Mouse (Mus musculus) cerebellum, adult (tissue): ENCODE results near the gene Ubap2.

ENCODE experiments used
- ATAC-seq: cut with Nextera tagmentation; 2 replicates; pipeline ENCODE4 v1.9.2; 2017; ENCODE audit warnings: mild to moderate bottlenecking, moderate library complexity, mixed read lengths; ENCODE audit not compliant: insufficient number of reproducible peaks, low FRiP score, low TSS enrichment

Ubap2 gene

GRCm38 (mm10) chr4:41268133-41268532 lies 6.8 kb downstream of the Ubap2 start:
- ATAC-seq = no peak

- ATAC-seq = no peak
Observed at GRCm38 (mm10) chr4:41266350-41266749, 8.6 kb downstream of the Ubap2 start.

- no peak for ATAC-seq
Observed at GRCm38 (mm10) chr4:41260691-41261090, 14.3 kb downstream of the Ubap2 start.

GRCm38 (mm10) chr4:41259019-41259418 lies 15.9 kb downstream of the Ubap2 start:
- no peak for ATAC-seq

GRCm38 (mm10) chr4:41257752-41258151 lies 17.2 kb downstream of the Ubap2 start:
- ATAC-seq = no peak

GRCm38 (mm10) chr4:41255564-41256210 lies 19.3 kb downstream of the Ubap2 start:
- no peak for ATAC-seq

GRCm38 (mm10) chr4:41253756-41254155 lies 21.2 kb downstream of the Ubap2 start:
- no peak for ATAC-seq

- ATAC-seq = no peak
Observed at GRCm38 (mm10) chr4:41245408-41245807, 29.5 kb downstream of the Ubap2 start.

GRCm38 (mm10) chr4:41240916-41241315 lies 34.0 kb downstream of the Ubap2 start:
- ATAC-seq = no peak

GRCm38 (mm10) chr4:41235621-41236020 lies 39.3 kb downstream of the Ubap2 start:
- no peak for ATAC-seq

- ATAC-seq = no peak
Observed at GRCm38 (mm10) chr4:41226351-41226750, 48.6 kb downstream of the Ubap2 start.

- no peak for ATAC-seq
Observed at GRCm38 (mm10) chr4:41225412-41225811, 49.5 kb downstream of the Ubap2 start.

- ATAC-seq = no peak
Observed at GRCm38 (mm10) chr4:41208050-41208449, 66.9 kb downstream of the Ubap2 start.

- no peak for ATAC-seq
Observed at GRCm38 (mm10) chr4:41205751-41206150, 69.2 kb downstream of the Ubap2 start.

- ATAC-seq = no peak
Observed at GRCm38 (mm10) chr4:41202135-41202534, 72.8 kb downstream of the Ubap2 start.

GRCm38 (mm10) chr4:41196861-41197610 lies 77.9 kb downstream of the Ubap2 start:
- ATAC-seq = no peak

- no peak for ATAC-seq
Observed at GRCm38 (mm10) chr4:41195328-41195727, 79.6 kb downstream of the Ubap2 start.

GRCm38 (mm10) chr4:41192544-41193512 lies 82.1 kb downstream of the Ubap2 start:
- ATAC-seq = no peak

GRCm38 (mm10) chr4:41189809-41190208 lies 85.1 kb downstream of the Ubap2 start:
- no peak for ATAC-seq

- ATAC-seq = no peak
Observed at GRCm38 (mm10) chr4:41179825-41180725, 94.9 kb downstream of the Ubap2 start.
